Mouse (Mus musculus) bone marrow macrophage, adult 2 months (primary cell): Measurements from ENCODE around the gene Sdr42e1. TPM values are rescaled to one million over a fixed set of nuclear protein-coding genes. Genes with fewer than 3 reads are reported as not detected.
A peak's percentile ranks its signal among the peaks of the same experiment; 100 is the strongest.

Source experiments
- H3K27ac ChIP-seq: 2 replicates; pipeline ENCODE4 v1.5.1; 2012; ENCODE audit warnings: low read depth, low read length; ENCODE audit not compliant: insufficient read depth
- H3K4me1 ChIP-seq: 2 replicates; pipeline ENCODE4 v1.6.1; 2012; ENCODE audit warnings: low read length; ENCODE audit not compliant: control insufficient read depth, insufficient read depth
- H3K4me3 ChIP-seq: 2 replicates; pipeline ENCODE4 v1.5.1; 2012; ENCODE audit warnings: mild to moderate bottlenecking, low read length, moderate library complexity; ENCODE audit not compliant: insufficient read depth
- CTCF ChIP-seq: IDR thresholded peaks from 2 replicates; pipeline ENCODE4 v1.5.1; 2012; ENCODE audit warnings: low read depth, mild to moderate bottlenecking, low read length, moderate library complexity
- POLR2A ChIP-seq: IDR thresholded peaks from 2 replicates; pipeline ENCODE4 v1.6.1; 2012; ENCODE audit warnings: mild to moderate bottlenecking, low read depth, low read length, borderline replicate concordance
- polyA plus RNA-seq: library from polyadenylated mRNA; stranded (reverse); fragments of >200 nt; gene quantifications from 2 replicates; pipeline ENCODE4 v1.2.4, GENCODE M21; 2012; ENCODE audit not compliant: missing spikeins, insufficient read depth, insufficient read length

Sdr42e1 gene
- polyA plus RNA-seq: 4.7 and 7.2 TPM in 2 replicates

DNA sequence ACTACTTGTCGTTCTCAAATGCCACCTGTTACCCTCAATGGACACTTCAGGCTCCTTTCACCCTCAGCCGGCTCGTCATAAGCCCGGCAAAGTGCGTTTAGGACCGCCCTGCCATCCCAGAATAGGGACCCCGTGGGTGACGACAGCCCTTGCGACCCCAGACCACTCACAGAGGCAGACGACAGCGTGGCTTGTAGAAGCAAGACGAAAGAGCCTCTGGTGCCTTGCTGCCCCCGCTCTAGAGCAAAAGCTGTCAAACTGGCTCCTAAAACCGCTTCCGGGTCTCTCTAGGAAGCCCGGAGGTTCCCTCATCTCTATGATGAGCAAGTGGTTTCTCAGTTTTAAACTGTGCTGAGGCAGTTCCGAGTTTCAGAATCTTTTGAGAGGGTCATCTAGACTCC lies at the start of gene Sdr42e1:
Gene Sdr42e1, minus strand, starts transcription at position 260 of the 401 bp plus-strand sequence.
- Histone ChIP-seq H3K4me3 (peak within 1 kb of the TSS; percentile 86), H3K27ac (no peak within 1 kb of the TSS), H3K4me1 (no peaks in the 10 kb centered on the region)
- TF ChIP-seq CTCF: no peak
- no peak for TF ChIP-seq POLR2A

GRCm38 (mm10) chr8:117718152-117718860 lies 44.8 kb upstream of the Sdr42e1 start:
- H3K4me3 ChIP-seq: no peak overlapping the region
- no peak for TF ChIP-seq POLR2A
- TF ChIP-seq CTCF: no peak
- H3K27ac ChIP-seq: no peak overlapping the region
- no peaks in the 10 kb centered on the region for H3K4me1 ChIP-seq

DNA sequence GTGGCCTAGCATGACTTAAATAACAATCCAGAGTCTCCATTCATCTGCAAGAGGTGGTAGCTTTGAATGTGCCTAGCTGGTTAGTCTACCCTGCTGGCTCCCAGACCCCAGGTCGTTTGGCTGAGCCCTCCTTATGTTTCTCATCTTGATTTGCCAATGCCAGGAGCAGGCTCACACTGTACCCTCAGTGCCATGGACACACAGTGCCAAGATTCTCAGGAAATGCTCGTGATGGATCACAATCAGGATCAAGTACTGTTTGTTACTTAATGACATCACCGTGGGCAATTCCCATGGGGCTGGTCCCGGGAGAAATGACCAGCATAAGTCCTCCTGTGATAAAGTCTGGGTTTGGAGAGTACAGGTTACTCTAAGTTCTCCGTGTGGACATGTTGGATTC lies 42.4 kb upstream of the Sdr42e1 start:
- no peak for TF ChIP-seq CTCF
- TF ChIP-seq POLR2A: no peak
- no peak overlapping the region for H3K27ac ChIP-seq
- no peak overlapping the region for H3K4me3 ChIP-seq
- H3K4me1 ChIP-seq: no peaks in the 10 kb centered on the region

DNA sequence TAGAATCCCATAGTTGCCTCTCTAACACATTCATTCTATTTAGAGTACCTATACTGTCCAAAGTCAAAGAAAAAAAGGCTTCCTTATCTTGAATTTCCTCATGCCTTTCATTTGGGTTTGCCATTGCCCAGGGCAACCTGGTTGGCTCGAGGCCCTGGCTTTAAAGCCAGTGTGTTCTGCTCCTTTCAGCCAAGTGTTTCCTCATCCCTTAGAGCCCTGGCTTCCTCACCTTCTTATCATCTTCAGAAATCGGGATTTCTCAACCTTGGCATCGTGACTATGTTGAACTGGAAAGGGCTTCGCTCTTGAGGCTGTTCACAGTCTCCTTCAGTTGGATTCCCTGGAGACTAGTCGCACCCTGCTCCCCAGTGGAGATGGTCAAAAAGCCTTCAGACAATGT lies 41.1 kb upstream of the Sdr42e1 start:
- TF ChIP-seq POLR2A (no peak), CTCF (no peak)
- Histone ChIP-seq H3K4me3 (no peak overlapping the region), H3K4me1 (no peaks in the 10 kb centered on the region), H3K27ac (no peak overlapping the region)

- H3K27ac ChIP-seq: no peak overlapping the region
- H3K4me1 ChIP-seq: no peaks in the 10 kb centered on the region
- H3K4me3 ChIP-seq: no peak overlapping the region
- TF ChIP-seq CTCF (no peak), POLR2A (no peak)
Observed at GRCm38 (mm10) chr8:117712226-117712625, 38.7 kb upstream of the Sdr42e1 start.

DNA sequence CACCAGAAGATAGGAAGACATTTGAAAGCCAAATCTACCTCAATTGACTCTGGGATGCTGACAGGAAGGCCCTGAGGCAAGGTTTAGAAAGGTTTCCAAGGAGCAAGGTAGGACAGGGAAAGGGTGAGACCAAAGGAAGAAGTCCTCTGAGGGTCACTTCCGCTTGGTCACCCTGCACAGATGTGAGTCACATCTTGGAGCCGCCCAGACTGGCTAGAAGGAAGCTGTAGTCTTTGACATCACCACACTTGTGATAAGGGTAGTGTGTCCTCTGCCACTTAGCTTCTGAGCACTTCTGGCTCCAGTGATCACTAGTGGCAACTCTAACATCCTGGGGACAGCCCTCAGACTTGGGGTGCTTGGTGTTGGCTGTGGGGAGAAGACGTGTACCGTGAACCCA lies 32.7 kb upstream of the Sdr42e1 start:
- peaks cover 4% of the 10 kb centered on the region for H3K4me1 ChIP-seq
- no peak overlapping the region for H3K4me3 ChIP-seq
- no peak overlapping the region for H3K27ac ChIP-seq
- TF ChIP-seq CTCF: no peak
- no peak for TF ChIP-seq POLR2A

- H3K4me1 ChIP-seq: peaks cover 13% of the 10 kb centered on the region
- H3K27ac ChIP-seq: no peak overlapping the region
- H3K4me3 ChIP-seq: no peak overlapping the region
- no peak for TF ChIP-seq CTCF
- TF ChIP-seq POLR2A: no peak
Observed at GRCm38 (mm10) chr8:117702701-117703100, 29.2 kb upstream of the Sdr42e1 start.

- H3K4me1 ChIP-seq: peaks cover 13% of the 10 kb centered on the region
- no peak within 1 kb of the TSS for H3K4me3 ChIP-seq
- H3K27ac ChIP-seq: no peak within 1 kb of the TSS
- TF ChIP-seq CTCF (no peak), POLR2A (no peak)
Observed at GRCm38 (mm10) chr8:117701859-117702258, 28.4 kb upstream of the Sdr42e1 start, which contains the start of gene Hsd17b2. Gene Hsd17b2, plus strand, starts transcription at chr8:117701904.

DNA sequence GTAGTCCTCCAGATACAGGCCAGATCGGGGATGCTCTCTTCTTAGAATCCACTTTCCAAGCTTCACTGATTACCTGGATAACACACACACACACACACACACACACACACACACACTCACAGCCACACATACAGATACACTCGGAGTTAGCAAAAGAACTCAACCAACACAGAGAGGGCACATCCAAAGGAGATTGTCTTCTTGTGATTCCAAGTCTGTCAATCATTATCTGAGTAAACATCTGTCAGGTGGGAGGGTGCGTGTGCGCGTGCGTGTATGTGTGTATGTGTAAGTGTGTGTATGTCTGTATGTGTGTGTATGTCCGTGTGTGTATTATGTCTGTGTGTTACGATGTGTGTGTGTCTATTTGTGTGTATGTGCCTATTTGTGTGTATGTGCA lies 27.8 kb upstream of the Sdr42e1 start:
- Histone ChIP-seq H3K4me3 (no peak overlapping the region), H3K27ac (no peak overlapping the region), H3K4me1 (peaks cover 10% of the 10 kb centered on the region)
- TF ChIP-seq POLR2A: no peak
- TF ChIP-seq CTCF: no peak

DNA sequence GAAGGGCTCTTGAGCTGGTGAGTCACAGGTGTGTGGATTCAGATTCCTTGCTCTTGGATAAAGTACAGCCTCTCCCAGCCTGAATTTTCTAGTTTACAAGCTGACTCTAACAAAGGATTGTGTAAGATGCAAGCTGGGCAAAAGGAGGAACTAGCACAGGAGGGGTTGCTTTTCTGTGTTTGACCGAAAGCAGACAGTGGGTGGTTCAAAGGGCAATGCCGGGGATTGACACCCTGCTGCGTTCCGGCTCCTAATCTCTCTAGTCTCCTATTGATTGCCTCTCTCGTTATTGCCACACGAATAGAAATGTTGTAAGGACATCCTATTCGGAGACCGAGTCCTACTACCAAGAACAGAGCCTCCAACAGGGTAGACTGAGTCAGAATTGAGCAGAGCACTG lies 27.2 kb upstream of the Sdr42e1 start:
- Histone ChIP-seq H3K4me1 (peaks cover 9% of the 10 kb centered on the region), H3K4me3 (no peak overlapping the region), H3K27ac (no peak overlapping the region)
- no peak for TF ChIP-seq CTCF
- TF ChIP-seq POLR2A: no peak
